Mouse (Mus musculus) mature B cell (primary cell): ENCODE data around the gene Vps8.

Experiments used
- in situ Hi-C: fragments of 300-500 bp; cut with MboI; formaldehyde crosslinking; loops from 2 replicates; pipeline ENCODE4 v1.14.3; 2019

The Vps8 gene

DNA sequence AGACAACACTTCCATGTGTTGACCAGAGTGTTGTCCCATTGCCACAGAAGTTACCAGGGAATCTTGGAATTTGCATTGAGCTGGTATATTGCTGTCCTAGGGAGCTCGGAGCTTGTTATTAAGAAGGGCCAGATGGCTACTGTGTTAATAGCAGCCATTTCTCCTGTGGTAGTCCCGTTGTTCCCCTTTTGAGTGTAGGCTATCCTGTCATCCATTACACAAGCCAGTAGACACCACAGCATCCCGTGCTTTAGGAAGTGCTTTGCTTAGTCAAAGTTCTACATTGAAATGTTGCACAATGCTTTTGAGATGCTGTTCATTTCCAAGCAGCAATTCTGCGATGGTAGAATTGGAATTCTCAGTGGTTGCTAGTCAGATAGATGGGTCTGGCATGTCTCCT is 54.2 kb downstream of the Vps8 start:
- in situ Hi-C loops = no loop called here

DNA sequence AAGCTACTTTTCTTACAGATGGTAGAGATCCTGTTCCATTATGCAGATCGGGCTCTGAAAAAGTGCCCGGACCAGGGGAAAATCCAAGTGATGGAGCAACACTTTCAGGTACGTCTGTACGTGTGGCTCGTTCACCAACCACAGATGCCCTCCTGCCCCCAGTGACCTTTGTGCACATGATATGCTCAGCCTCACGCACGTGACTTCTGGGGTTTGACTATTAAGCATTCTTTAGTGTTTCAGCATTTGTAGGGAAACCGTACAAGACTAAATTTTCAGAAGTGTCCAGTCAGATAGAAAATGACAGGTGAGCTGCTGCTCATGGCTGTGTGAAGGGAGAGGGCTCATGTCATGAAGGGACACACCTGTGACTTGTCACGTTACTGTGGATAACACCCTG is 55.5 kb downstream of the Vps8 start:
- in situ Hi-C loops = no loop called here

DNA sequence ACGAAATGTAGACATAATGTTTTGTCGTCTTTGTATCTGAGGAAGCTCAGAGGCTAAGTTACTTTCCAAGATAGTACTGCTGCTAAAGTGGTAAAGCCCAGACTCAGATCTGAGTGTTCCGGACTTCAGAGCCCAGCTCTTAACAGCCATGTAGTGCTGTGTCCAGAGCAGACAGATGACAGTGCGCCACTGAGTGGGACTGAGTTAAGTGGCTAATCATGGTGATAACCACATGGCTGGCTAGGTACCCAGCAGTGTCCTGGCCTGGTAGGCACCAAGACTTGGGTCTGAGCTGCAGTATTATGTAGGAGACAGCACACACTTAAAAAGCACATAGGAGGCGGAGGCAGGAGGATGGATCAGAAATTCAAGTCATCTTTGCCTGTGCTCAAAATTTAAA is 60.9 kb downstream of the Vps8 start:
- in situ Hi-C loops = no loop called here

DNA sequence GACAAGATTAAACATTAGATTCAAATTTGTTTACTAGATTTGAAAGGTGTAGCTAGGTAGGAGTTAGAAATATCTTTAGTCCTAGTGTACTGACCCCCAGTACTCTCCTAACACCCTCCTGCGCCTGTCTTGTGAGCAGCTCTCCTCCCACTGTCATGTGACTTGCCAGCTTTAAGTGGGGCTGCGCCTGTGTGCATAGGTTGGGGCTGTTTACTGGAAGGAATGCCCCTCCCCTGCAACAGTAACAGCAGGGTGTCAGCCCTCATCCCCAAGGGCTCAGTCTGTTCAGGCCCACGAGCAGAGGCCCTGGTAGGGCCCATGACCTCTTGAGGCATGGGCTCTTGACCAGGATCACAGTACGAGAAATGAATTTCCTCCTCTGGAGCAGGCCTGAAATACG is 62.8 kb downstream of the Vps8 start:
- in situ Hi-C loops = no loop called here

DNA sequence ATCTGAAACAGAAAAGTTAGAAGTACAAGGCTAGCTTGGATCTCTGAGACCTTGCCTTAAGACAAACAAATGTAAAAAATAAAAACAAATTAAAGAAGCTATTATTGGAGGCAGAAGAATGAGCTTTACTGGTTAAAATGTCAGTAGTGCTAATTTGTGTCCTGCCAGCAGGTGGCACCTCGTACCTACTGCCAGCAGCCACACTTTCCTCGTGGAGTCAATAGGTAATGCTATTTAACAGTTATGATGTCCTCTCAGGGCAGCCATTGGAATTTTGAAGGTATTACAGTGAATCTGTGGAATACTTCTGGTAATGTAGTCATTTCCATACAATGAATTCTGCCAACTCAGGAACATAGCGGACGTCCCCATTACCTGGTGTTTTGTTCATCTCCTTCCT is 65.5 kb downstream of the Vps8 start:
- in situ Hi-C loops = no loop called here

DNA sequence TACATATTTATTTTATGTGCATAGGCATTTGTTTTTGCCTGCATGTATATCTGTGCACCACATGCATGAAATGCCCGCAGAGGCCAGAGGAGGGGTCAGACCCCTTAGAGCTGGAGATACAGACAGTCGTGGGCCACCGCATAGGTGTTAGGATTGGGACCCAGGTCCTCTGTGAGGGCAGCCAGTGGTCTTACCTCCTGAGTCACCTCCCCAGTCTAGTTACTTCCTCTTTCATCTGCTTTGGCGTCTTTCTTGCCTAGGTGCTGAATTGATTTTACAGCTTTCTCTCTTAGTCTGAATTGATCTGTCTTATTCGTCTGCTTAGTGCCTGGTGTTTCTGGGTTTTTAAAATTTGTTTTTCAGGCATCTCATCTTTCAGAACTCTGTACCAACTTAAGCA is 69.4 kb downstream of the Vps8 start:
- in situ Hi-C loops = loop anchor here (10.0 kb wide), 1 partner anchor 242 kb away; no protein-coding TSS in a partner anchor

DNA sequence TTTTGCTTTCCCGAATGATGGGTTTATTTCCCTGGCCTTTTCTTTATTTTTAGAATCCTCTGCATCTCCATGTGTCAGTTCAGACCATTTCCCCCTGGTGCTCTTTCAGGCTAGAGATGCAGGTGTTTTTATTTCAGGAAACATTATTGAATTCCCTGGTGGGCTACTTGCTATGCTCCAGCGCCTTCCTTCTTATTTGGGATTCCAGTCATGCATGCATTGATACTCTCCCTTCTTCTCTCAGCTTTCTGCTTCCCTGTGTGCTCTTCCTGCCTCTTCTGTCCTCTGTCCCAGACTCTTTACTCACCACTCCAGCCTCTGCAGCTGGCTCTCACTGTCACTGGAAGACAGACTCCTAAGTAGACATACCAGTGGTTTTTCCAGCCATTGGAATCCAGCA is 70.0 kb downstream of the Vps8 start:
- in situ Hi-C loops = loop anchor here (10.0 kb wide), 1 partner anchor 242 kb away; no protein-coding TSS in a partner anchor

DNA sequence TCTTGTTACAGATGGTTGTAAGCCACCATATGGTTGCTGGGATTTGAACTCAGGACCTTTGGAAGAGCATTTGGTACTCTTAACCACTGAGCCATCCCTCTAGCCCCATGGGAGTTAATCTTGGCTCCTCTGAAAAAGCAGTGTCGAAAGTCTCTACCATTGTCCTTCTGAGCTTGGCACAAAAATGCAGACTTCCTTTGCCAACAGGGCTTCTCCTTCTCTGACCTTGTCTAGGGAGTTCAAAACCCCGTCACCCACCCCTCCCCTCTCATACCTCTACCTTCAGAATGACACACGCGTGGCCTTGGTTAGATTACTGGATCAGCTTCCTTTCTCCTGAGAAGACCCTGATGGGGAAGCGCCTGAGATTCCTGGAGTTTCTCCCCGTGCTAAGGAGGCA is 71.8 kb downstream of the Vps8 start:
- in situ Hi-C loops = loop anchor here (10.0 kb wide), 1 partner anchor 240 kb away; no protein-coding TSS in a partner anchor

DNA sequence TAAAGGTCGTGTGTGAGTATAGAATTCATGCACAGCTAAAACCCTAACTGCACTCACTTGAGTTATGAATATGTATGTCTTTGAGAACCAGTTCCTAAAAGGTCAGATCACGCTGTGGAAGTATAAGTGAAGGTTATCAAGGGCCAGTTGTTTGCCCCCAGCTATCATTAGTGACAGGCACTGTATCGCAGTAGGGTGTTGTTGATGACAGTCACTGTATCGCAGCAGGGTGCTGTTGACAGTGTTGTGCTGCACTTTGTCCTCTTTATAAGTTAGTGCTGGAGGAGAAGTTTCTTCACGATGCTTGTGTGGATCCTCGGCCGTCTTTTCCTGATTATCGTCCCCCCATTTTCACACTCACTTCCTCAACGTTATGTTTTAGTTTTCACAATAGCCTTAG is 73.9 kb downstream of the Vps8 start:
- in situ Hi-C loops = loop anchor here (10.0 kb wide), 1 partner anchor 238 kb away; no protein-coding TSS in a partner anchor

DNA sequence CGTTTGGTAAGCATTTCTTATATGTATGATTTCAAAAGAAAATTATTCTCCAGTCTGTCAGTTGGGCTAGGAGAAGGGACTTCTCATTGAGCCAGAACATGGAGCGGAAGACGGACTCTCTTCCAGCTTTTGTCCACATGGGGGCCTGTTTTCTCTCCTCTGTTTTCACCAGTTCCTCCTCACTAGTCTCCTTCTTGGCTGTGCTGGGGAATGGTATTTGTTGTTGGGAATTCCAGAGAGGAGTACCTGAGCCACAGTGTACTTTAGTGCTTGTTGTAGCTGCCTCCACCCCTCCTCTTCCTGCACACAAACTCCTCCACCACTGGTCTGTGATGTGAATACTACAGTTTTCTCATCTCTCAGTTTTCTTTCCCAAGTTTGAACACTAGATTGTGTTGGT is 74.7 kb downstream of the Vps8 start:
- in situ Hi-C loops = loop anchor here (10.0 kb wide), 1 partner anchor 237 kb away; no protein-coding TSS in a partner anchor

DNA sequence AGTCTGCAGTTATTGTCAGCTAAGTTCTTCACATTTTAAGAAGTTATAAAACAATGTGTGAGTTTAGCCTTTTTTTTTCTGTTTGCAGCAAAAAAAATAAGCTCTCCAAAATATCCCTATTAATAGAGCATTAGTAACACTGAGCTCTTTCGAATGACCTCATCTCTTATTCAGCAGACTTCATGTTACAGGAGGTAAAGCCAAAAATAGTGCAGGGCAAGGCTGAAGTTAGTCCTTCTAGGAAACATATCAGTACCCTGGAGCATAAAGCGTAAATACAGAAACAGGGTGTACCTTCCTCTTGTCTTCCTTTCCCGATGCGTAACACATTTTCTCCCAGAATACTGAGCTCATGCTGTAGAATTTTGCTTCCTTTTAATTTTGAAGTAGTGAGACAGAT is 76.1 kb downstream of the Vps8 start:
- in situ Hi-C loops = loop anchor here (10.0 kb wide), 1 partner anchor 236 kb away; no protein-coding TSS in a partner anchor

DNA sequence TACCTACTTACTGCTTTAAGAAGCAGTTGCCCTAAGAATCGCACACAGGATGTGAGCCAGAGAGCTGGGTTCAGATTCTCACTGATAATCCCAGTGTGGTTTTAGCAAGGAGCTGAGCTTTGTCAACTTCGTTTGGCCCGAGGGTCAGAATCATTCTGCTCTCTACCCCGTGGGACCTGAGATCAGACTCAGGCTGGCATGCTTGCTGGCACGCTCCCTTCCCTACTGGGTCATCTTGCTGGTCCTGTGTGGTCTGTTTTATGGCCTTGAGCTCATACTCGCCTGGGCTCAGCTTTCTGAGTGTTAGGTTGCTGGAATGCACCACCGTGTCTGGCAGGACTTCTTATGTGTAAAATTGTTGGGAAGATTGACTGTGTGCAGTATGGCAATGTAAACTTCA is 76.7 kb downstream of the Vps8 start:
- in situ Hi-C loops = loop anchor here (10.0 kb wide), 1 partner anchor 235 kb away; no protein-coding TSS in a partner anchor

DNA sequence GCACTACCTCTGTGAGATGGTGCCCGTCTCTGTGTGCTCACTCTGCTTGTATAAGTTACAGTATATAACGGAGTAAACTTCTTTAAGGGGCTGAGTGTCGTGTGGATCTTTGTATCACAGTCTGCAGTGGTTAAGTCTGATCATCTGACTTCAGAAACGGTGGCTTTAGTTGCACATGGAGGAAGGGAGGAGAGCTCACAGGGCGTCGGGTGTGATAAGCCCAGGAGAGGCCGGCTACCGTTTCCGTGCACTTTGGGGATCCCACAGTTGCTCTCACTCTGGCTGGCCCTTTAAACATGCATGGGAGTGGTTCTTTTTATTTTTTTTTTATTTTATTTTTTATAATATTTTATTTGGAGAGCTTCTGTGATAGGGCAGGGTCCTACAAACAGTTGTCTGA is 95.9 kb downstream of the Vps8 start:
- in situ Hi-C loops = no loop called here

DNA sequence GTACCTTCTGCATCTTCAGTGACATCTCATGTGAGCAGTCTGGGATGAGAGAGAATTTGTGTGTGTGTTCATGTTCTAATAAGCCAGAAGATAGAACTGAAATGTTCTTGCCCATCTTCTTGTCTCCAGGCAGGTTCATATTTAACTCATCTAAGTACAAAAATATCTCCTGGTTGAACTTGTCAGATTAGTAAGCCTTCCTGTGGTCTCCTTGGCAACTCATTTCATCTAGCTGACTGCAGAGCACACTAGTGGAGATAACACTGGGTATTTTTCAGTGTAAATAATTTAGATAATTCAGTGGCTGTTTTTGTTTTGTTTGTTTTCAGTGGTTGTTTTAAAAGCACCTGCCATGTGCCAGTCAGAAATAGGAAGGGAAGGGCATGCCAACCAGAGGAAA is 96.9 kb downstream of the Vps8 start:
- in situ Hi-C loops = no loop called here

DNA sequence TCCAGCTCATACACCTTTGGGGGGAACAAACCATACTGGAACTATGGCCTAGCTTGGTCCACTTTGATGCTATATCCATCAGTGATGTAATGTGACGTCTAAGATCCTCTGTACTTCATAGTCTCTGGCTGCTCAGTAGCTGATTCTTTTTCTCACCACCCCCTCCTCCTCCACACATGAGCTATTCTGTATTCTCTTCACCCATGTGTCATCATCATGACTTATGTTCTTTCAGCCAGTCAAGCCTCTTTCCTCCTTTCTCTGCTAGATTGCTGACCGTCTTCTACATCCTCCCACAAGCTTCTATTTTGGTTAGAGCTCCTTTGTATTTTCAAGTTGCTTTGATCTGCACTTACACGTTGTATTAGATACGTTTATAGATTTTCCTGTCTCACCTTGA is 100.8 kb downstream of the Vps8 start:
- in situ Hi-C loops = no loop called here

DNA sequence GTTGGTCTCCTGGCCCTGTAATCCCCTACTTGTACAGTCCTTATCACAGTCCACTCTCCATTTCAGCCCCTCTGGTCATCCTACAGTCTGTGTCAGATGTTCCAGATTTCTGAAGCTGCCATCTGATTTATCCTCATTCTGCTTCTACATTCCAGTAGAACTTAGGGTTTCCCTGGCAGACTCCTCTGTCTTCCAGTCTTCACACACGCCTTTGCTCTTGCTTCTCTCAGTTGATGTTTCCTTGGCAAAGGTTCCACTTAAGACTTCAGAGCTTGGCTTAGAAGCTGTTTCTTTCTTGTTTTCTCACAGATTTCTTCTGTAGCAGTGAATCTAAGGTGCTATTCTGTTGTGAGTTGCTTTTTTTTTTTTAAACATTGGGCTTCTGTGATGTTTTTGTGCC is 102.5 kb downstream of the Vps8 start:
- in situ Hi-C loops = no loop called here

DNA sequence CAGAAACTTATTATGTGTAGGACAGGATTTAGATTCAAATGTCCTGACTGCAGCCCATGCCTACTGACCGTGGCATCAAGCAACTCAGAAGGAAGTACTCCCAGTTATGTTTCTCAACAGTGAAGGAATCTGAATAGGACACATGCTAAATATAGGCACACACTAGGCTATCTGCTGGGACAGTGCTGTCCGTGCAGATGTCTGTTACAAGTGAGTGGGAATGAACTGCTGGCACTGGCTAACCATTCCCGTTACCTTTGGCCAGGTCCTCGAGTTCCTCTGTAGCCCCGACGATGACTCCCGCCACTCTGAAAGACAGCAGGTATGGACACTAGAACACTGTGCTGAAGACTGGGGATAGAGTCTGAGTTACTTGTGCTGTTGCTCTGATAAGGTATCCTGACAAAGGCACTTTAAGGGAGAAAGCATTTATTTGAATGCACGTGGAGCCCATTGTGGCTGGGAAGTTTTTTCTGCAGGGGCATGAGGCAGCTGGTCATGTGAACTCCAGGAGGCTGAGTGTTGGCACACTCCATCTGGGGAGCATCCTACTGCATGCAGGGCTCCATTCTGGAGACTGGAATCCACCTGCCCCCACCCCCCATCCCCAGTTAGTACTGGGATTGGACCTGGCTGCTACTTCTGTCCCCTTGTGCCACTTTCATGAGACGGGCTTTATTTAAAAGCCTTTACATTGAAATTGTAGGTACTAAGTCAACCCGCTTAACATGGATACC is 104.5 kb downstream of the Vps8 start:
- in situ Hi-C loops = no loop called here

DNA sequence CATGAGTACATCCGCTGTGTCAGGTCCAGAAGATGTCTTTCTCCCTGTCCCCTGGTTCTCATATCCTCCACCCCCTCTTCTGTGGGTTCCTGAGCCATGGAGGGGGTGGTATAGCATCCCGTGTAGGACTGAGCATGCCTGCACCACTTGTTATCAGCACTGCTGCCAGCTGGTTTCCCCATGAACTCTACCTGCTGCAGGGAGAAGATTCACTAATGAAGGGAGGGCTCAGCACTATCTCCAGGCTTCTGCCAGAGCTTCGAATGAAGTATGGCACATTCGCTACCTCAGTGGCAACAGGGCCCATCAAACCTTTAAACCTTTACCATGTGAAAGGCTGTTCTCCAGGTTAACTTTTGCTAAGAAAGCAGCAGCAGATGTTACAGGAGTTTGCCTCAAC is 110.6 kb downstream of the Vps8 start:
- in situ Hi-C loops = no loop called here

DNA sequence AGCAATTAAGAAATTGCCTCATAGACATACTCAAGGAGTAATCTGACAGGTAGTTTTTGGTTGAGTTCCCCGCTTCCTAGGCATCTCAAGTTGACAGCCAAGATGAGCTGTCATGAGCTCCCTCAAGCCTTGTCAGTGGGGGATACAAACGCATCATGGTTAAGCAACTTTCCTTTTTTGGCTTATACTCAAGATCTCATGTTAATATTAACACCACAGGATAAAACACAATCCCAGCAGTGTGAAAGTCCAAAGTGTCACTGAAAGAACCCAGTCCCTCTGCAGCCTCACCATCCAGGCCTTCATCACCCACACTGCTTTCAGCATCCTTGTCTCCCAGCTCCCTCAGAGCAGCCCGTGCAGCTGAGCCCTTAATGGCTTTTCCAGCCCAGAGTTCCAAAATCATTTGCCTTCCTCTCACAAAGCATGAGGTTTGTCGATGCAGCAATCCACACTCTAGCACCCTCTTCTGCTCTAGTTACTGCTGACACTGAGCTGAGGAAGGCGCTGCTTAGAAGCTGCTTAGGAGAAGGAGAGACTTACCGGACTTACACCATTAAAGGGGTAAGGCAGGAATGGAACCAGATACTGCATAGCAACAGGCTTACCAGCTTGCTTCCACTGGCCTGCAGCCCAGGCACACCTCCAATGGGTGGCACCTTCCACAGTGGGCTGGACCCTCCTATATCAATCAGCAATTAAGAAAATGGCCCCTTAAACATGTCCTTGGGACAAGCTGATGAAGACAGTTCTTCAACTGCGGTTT is 113.5 kb downstream of the Vps8 start:
- in situ Hi-C loops = no loop called here

DNA sequence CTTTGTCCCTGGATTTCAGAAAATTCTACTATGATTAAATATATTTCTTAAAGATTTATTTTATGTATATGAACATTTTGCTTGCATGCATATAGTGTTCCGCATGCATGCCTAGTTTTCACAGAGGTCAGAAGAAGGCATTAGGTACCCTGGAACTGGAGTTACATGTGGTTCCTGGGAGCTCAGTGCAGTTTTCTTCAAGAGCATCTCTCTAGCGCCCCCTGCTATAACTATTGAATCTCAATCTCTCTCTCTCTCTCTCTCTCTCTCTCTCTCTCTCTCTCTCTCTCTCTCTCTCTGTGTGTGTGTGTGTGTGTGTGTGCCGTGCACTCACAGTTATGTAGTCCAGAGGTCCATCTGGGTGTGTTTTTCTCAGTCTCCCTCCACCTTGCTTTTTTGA is 114.4 kb downstream of the Vps8 start:
- in situ Hi-C loops = no loop called here

DNA sequence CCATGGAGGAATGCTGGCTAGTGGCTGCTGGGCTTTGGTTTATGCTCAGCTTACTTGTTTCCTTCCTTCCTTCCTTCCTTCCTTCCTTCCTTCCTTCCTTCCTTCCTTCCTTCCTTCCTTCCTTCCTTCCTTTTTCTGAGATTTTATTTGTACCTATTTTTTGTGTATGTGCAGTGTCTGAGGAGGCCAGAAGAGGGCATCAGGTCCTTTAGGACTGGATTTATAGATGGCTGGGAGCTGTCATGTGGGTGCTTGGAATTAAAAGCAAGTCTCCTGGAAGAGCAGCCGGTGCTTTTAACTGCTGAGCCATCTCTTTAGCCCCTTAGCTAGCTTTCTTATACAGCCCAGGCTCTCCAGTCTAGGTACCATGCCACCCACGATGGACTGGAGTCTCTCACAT is 116.0 kb downstream of the Vps8 start:
- in situ Hi-C loops = no loop called here

DNA sequence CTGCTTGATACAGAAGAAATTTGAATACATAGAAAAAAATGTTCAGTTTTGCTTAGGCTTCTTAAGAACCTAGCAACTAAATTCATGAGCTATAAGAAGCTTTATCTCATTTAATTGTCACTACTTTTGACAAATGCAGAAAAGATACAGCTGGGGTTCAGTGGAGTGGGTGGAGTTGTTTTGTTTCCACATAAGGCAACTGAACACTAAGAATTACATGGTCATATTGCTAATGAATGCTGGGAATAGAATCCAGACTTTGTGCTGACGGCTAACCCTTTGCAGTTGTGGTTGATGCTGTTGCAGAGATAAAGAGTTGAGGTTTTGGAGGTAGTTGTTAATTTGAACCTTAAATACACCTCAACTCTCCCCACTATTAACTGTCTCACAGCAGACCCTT is 119.6 kb downstream of the Vps8 start:
- in situ Hi-C loops = no loop called here

DNA sequence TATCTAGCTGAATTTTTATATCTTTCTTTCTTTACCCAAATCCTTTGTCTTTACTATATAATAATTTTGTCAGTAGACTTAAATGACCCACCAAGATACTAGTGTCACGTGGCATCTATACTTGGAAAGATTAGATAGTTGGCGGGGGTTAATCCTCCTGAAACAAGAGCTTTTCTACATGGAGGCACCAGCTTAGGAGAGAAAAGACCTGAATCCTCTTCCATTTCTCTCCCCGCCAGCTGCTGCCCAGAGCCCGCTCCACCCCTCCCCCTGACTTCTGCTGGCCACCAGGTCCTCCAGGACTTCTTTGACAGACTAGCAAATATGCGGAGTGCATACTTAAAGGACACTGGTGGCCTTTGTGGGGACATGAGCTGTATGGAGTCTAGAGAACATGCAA is 124.5 kb downstream of the Vps8 start:
- in situ Hi-C loops = no loop called here
